Mouse (Mus musculus) midbrain, postnatal 0 days (tissue): ENCODE measurements at regions not wholly inside any gene's neighbourhood (a gene's known extent, or its start where the extent isn't known, plus 50 kb on each side); places are given as distances from the start of the nearest gene placed in this dataset.
A peak's percentile ranks its signal among the peaks of the same experiment; 100 is the strongest.

ENCODE experiments used
- ATAC-seq: fragments of 200-750 bp; cut with Nextera tagmentation; 2 replicates; pipeline ENCODE4 v1.8.0; 2017; ENCODE audit warnings: moderate number of reproducible peaks, mild to moderate bottlenecking, moderate TSS enrichment, moderate library complexity; ENCODE audit not compliant: low FRiP score
- DNase-seq: peaks from one replicate; pipeline ENCODE4 v3.0.0-alpha.2; 2015; ENCODE audit warnings: low spot score
- H3K27ac ChIP-seq: fragments of 300-500 bp; sonication (generic); 2 replicates; pipeline ENCODE4 v1.5.1; 2014; ENCODE audit warnings: low read depth, mild to moderate bottlenecking, low read length, mixed read lengths
- H3K27me3 ChIP-seq: fragments of 300-500 bp; sonication (generic); 2 replicates; pipeline ENCODE4 v1.6.1; 2014; ENCODE audit warnings: low read length, control low read depth, mixed read lengths; ENCODE audit not compliant: insufficient read depth
- H3K36me3 ChIP-seq: fragments of 300-500 bp; sonication (generic); 2 replicates; pipeline ENCODE4 v1.6.1; 2014; ENCODE audit warnings: low read length, control low read depth, mixed read lengths; ENCODE audit not compliant: insufficient read depth
- H3K4me1 ChIP-seq: fragments of 300-500 bp; sonication (generic); 2 replicates; pipeline ENCODE4 v1.6.1; 2014; ENCODE audit warnings: mild to moderate bottlenecking, control low read depth, antibody characterized with exemption, low read length, mixed read lengths; ENCODE audit not compliant: insufficient read depth
- H3K4me2 ChIP-seq: fragments of 300-500 bp; sonication (generic); 2 replicates; pipeline ENCODE4 v1.6.1; 2014; ENCODE audit warnings: low read depth, mild to moderate bottlenecking, low read length, mixed read lengths; ENCODE audit not compliant: poor library complexity, severe bottlenecking
- H3K4me3 ChIP-seq: fragments of 300-500 bp; sonication (generic); 2 replicates; pipeline ENCODE4 v1.5.1; 2014; ENCODE audit warnings: low read depth, mild to moderate bottlenecking, low read length, moderate library complexity
- H3K9ac ChIP-seq: fragments of 300-500 bp; sonication (generic); replicated peaks from 2 replicates; pipeline ENCODE4 v1.6.1; 2014; ENCODE audit warnings: mild to moderate bottlenecking, low read length, moderate library complexity, mixed read lengths; ENCODE audit not compliant: poor library complexity, severe bottlenecking
- H3K9me3 ChIP-seq: fragments of 300-500 bp; sonication (generic); 2 replicates; pipeline ENCODE4 v1.6.1; 2016; ENCODE audit warnings: low read length, control low read depth
- CTCF ChIP-seq: IDR thresholded peaks from 2 replicates; pipeline ENCODE4 v1.5.1; 2016; ENCODE audit warnings: antibody characterized with exemption, mild to moderate bottlenecking
- WGBS: fragments of 180-500 bp; shearing (Covaris S2); extraction: QIAGEN DNeasy Blood & Tissue Kit; methylation state at CpG from one replicate; pipeline ENCODE4 v1.1.7; 2014; 5-methylcytosine and 5-hydroxymethylcytosine counted together

GRCm38 (mm10) chr4:124256515-124256914 lies 338.7 kb upstream of the 4930535I16Rik start:
- H3K9ac ChIP-seq, result no peak overlapping the region
- no peaks in the 10 kb centered on the region for H3K27me3 ChIP-seq
- TF ChIP-seq CTCF, result no peak
- H3K36me3 ChIP-seq, result no peaks in the 10 kb centered on the region
- ATAC-seq (no peak), DNase-seq (no peak)
- no peaks in the 10 kb centered on the region for H3K9me3 ChIP-seq
- H3K4me2 ChIP-seq, result no peak overlapping the region
- H3K4me3 ChIP-seq, result no peak overlapping the region
- WGBS, result 64% methylated on average over 7 of the region's 7 CpGs
- peaks cover 10% of the 10 kb centered on the region for H3K4me1 ChIP-seq
- no peak overlapping the region for H3K27ac ChIP-seq

- 20% methylated on average over 7 of the region's 7 CpGs for WGBS
- ATAC-seq (no peak), DNase-seq (no peak)
- H3K4me2 ChIP-seq, result no peak overlapping the region
- no peak overlapping the region for H3K27ac ChIP-seq
- H3K4me3 ChIP-seq, result no peak overlapping the region
- H3K27me3 ChIP-seq, result no peaks in the 10 kb centered on the region
- no peak for TF ChIP-seq CTCF
- no peaks in the 10 kb centered on the region for H3K36me3 ChIP-seq
- peaks cover 10% of the 10 kb centered on the region for H3K4me1 ChIP-seq
- H3K9me3 ChIP-seq, result no peaks in the 10 kb centered on the region
- no peak overlapping the region for H3K9ac ChIP-seq
Observed at GRCm38 (mm10) chr4:124255183-124255543, 337.3 kb upstream of the 4930535I16Rik start.

- Histone ChIP-seq H3K4me3 (no peak overlapping the region), H3K9ac (no peak overlapping the region), H3K36me3 (no peaks in the 10 kb centered on the region), H3K4me2 (peak overlapping the region; percentile 28), H3K4me1 (peaks cover 10% of the 10 kb centered on the region), H3K27me3 (no peaks in the 10 kb centered on the region), H3K27ac (peak overlapping the region; percentile 26; the same call in 1 of the 2 replicates), H3K9me3 (no peaks in the 10 kb centered on the region)
- no peak for TF ChIP-seq CTCF
- 15% methylated on average over 22 of the region's 22 CpGs for WGBS
- no peak for DNase-seq
- ATAC-seq, result no peak
Observed at GRCm38 (mm10) chr4:124254446-124255182, 336.8 kb upstream of the 4930535I16Rik start.

- 22% methylated on average over 13 of the region's 13 CpGs for WGBS
- H3K4me3 ChIP-seq, result no peak overlapping the region
- no peaks in the 10 kb centered on the region for H3K36me3 ChIP-seq
- H3K27me3 ChIP-seq, result no peaks in the 10 kb centered on the region
- DNase-seq (peak; percentile 31), ATAC-seq (no peak)
- no peak overlapping the region for H3K9ac ChIP-seq
- TF ChIP-seq CTCF, result no peak
- no peaks in the 10 kb centered on the region for H3K9me3 ChIP-seq
- H3K27ac ChIP-seq, result no peak overlapping the region
- peak overlapping the region; percentile 28 for H3K4me2 ChIP-seq
- peaks cover 5% of the 10 kb centered on the region; the same call in 1 of the 2 replicates for H3K4me1 ChIP-seq
Observed at GRCm38 (mm10) chr4:124241600-124241999, 323.8 kb upstream of the 4930535I16Rik start.

- Histone ChIP-seq H3K9ac (no peak overlapping the region), H3K4me1 (0 out of 2 replicates have a peak, but pooled peaks cover 8% of the 10 kb centered on the region), H3K36me3 (no peaks in the 10 kb centered on the region), H3K27me3 (no peaks in the 10 kb centered on the region), H3K4me3 (no peak overlapping the region), H3K4me2 (peak overlapping the region; percentile 22; the same call in 1 of the 2 replicates), H3K27ac (no peak overlapping the region), H3K9me3 (no peaks in the 10 kb centered on the region)
- ATAC-seq (no peak), DNase-seq (peak; percentile 51)
- 34% methylated on average over 16 of the region's 16 CpGs for WGBS
- TF ChIP-seq CTCF, result no peak
Observed at GRCm38 (mm10) chr4:124236476-124236875, 318.7 kb upstream of the 4930535I16Rik start.

- DNase-seq (peak; percentile 78), ATAC-seq (no peak)
- H3K4me2 ChIP-seq, result no peak overlapping the region
- H3K4me3 ChIP-seq, result no peak overlapping the region
- H3K36me3 ChIP-seq, result no peaks in the 10 kb centered on the region
- WGBS, result 15% methylated on average over 17 of the region's 17 CpGs
- no peak overlapping the region for H3K27ac ChIP-seq
- H3K4me1 ChIP-seq, result peaks cover 5% of the 10 kb centered on the region; the same call in 1 of the 2 replicates
- no peak overlapping the region for H3K9ac ChIP-seq
- H3K27me3 ChIP-seq, result no peaks in the 10 kb centered on the region
- H3K9me3 ChIP-seq, result no peaks in the 10 kb centered on the region
- TF ChIP-seq CTCF, result peak; percentile 71
Observed at GRCm38 (mm10) chr4:124228537-124228936, 310.7 kb upstream of the 4930535I16Rik start.
